In the genomic region with DNA sequence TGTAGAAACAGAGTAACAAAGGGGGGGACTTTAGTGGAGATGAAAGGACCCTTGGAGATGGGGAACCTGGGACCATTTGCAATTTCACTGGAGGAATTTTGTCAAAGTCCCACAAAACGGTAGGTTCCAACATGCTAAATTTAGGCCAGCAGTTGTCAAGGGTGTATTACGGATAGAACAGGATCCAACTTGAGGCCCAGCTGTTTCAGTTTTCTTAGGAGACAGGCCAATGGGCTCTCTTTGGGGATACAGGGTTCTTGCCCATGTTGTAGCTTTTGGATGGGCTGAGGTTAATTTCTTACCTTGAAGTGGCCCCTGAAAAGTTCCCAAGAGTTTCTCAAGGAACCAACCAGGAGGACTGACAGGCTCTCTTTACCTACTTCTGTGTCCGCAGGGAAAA, we compare ENCODE assay signal across 15 mouse cellular contexts.
"Had no signal": no experiment of that assay in that cellular context is flagged by ENCODE, and none has a peak within 500 bp of the region (broad histone marks: within the 10 kb centered on the region; RNA-seq: fewer than 3 reads in every experiment).

No protein-coding gene starts in this region.

- DNase-seq: heart, postnatal 10 days; heart, postnatal 14 days; heart, postnatal 36 days; heart, postnatal 4 days; kidney, adult 11 months; kidney, adult 18-20 months; kidney, adult 2 months; kidney, adult 8-10 months; kidney, adult 9 months; kidney, postnatal 10 days; kidney, postnatal 14 days; kidney, postnatal 36 days; kidney, postnatal 4 days; layer of hippocampus, adult 9-11 months; layer of hippocampus, postnatal 36 days had no signal
